Mouse (Mus musculus) embryonic facial prominence, embryonic 10.5 days (tissue): Measurements from ENCODE around the gene Lpar1. TPM values are rescaled to one million over a fixed set of nuclear protein-coding genes. Genes with fewer than 3 reads are reported as not detected.

ENCODE experiments used
- DNase-seq: peaks from one replicate; pipeline ENCODE4 v3.0.0-alpha.2; 2017; ENCODE audit warnings: low spot score
- H3K27ac ChIP-seq: fragments of 300-500 bp; sonication (generic); replicated peaks from 2 replicates; pipeline ENCODE4 v1.5.1; 2016; ENCODE audit warnings: mild to moderate bottlenecking
- H3K27me3 ChIP-seq: fragments of 300-500 bp; sonication (generic); replicated peaks from 2 replicates; pipeline ENCODE4 v1.6.1; 2016; ENCODE audit warnings: low read depth, mild to moderate bottlenecking; ENCODE audit not compliant: poor library complexity, severe bottlenecking
- H3K36me3 ChIP-seq: fragments of 300-500 bp; sonication (generic); replicated peaks from 2 replicates; pipeline ENCODE4 v1.6.1; 2016; ENCODE audit warnings: mild to moderate bottlenecking, moderate library complexity
- H3K4me1 ChIP-seq: fragments of 300-500 bp; sonication (generic); 2 replicates; pipeline ENCODE4 v1.6.1; 2016
- H3K4me3 ChIP-seq: fragments of 300-500 bp; sonication (generic); 2 replicates; pipeline ENCODE4 v1.5.1; 2016; ENCODE audit warnings: mild to moderate bottlenecking, moderate library complexity
- H3K9me3 ChIP-seq: fragments of 300-500 bp; sonication (generic); 2 replicates; pipeline ENCODE4 v1.6.1; 2016; ENCODE audit warnings: mild to moderate bottlenecking
- WGBS: fragments of 180-500 bp; shearing (Covaris S2); methylation state at CpG from one replicate; pipeline ENCODE4 v1.1.7; 2016; 5-methylcytosine and 5-hydroxymethylcytosine counted together
- polyA plus RNA-seq: library from polyadenylated mRNA; unstranded; fragments of >200 nt; fragmentation: Nextera tagmentation; extraction: Ambion mirVana; gene quantifications from 2 replicates; pipeline ENCODE4 v1.2.1, GENCODE M21; 2016

Gene Lpar1
- polyA plus RNA-seq, 1 experiment from 2014 or later = 155 TPM

DNA sequence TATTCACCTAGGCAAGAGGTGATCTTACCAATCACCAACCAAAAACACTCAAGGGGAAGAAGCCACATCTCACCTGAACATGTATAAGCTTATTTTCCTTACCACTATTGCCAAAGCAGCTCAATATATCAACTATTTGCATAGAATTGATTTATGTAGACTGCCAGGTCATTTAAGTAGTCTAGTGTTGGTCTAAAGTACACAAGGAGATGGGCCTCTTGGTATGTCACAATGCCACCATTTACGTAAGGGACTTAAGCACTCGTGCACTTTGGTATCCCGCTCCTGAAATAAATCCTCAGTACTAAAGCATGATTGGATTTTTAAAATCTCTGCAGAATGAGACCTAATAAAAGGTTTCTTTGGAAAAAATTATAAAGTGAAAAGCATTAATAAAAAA, 12.9 kb downstream of the Lpar1 start:
- no peak overlapping the region for H3K27ac ChIP-seq
- no peak for DNase-seq
- no peak overlapping the region for H3K4me3 ChIP-seq
- H3K36me3 ChIP-seq = peaks cover 88% of the 10 kb centered on the region
- no peaks in the 10 kb centered on the region for H3K27me3 ChIP-seq
- 0 out of 2 replicates have a peak, but pooled peaks cover 2% of the 10 kb centered on the region for H3K9me3 ChIP-seq
- peaks cover 35% of the 10 kb centered on the region for H3K4me1 ChIP-seq
- 96% methylated on average over 3 of the region's 3 CpGs for WGBS

DNA sequence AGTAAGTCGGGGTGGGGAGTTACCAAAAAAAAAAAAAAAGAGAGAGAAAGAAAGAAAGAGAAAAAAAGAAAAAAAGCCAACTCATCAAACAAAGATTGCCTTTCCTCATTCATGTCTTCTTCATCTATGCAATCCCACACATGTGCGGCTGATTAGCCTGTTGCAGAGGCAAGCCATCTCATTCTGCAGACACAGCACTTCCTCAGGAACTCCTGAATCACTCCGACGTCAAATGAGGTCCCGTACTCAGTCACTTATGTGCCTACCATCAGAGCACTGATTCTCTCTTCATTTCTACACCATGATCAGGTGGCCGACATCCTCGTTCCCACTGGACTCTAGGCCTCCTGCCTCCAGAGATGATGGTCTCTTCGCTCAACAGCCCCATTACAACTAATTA, 13.3 kb downstream of the Lpar1 start:
- H3K9me3 ChIP-seq = 0 out of 2 replicates have a peak, but pooled peaks cover 2% of the 10 kb centered on the region
- no peaks in the 10 kb centered on the region for H3K27me3 ChIP-seq
- H3K4me1 ChIP-seq = peaks cover 35% of the 10 kb centered on the region
- H3K36me3 ChIP-seq = peaks cover 86% of the 10 kb centered on the region
- H3K4me3 ChIP-seq = no peak overlapping the region
- no peak for DNase-seq
- no peak overlapping the region for H3K27ac ChIP-seq
- 76% methylated on average over 8 of the region's 8 CpGs for WGBS

GRCm38 (mm10) chr4:58538696-58539095, 15.0 kb downstream of the Lpar1 start:
- no peak for DNase-seq
- Histone ChIP-seq H3K36me3 (peaks cover 71% of the 10 kb centered on the region), H3K27ac (no peak overlapping the region), H3K9me3 (0 out of 2 replicates have a peak, but pooled peaks cover 2% of the 10 kb centered on the region), H3K27me3 (no peaks in the 10 kb centered on the region), H3K4me1 (peaks cover 37% of the 10 kb centered on the region), H3K4me3 (no peak overlapping the region)
- WGBS = 91% methylated on average over 3 of the region's 3 CpGs

DNA sequence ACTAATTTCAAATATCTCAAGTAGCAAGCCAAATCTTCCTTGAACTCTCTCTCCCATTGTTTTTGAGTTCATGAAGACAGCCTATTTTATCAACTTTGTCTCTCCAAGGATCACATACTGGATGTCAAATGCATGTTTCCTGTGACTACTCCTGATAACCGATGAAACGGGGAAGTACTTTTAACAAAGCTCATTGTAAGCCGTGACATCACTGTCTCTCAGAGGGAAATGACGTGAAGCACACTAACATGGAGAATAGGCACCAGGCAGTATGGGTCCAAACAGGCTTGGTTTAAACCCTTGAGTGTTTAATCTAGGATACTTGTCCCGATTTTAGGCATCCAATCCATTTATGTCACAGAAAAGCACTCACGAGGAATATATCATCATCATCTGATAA, 17.9 kb downstream of the Lpar1 start:
- Histone ChIP-seq H3K4me3 (no peak overlapping the region), H3K27ac (no peak overlapping the region)

GRCm38 (mm10) chr4:58534726-58535350, 18.9 kb downstream of the Lpar1 start:
- 84% methylated on average over 15 of the region's 15 CpGs for WGBS
- no peak for DNase-seq
- H3K27me3 ChIP-seq = no peaks in the 10 kb centered on the region
- peaks cover 37% of the 10 kb centered on the region for H3K36me3 ChIP-seq
- no peak overlapping the region for H3K27ac ChIP-seq
- no peak overlapping the region for H3K4me3 ChIP-seq
- peaks cover 64% of the 10 kb centered on the region for H3K4me1 ChIP-seq
- H3K9me3 ChIP-seq = 0 out of 2 replicates have a peak, but pooled peaks cover 2% of the 10 kb centered on the region

More for the DNA sequence above, 17.9 kb downstream of the Lpar1 start:
- Histone ChIP-seq H3K4me1 (peaks cover 60% of the 10 kb centered on the region), H3K36me3 (peaks cover 42% of the 10 kb centered on the region), H3K9me3 (0 out of 2 replicates have a peak, but pooled peaks cover 2% of the 10 kb centered on the region), H3K27me3 (no peaks in the 10 kb centered on the region)
- no peak for DNase-seq
- WGBS = 84% methylated on average over 6 of the region's 6 CpGs

DNA sequence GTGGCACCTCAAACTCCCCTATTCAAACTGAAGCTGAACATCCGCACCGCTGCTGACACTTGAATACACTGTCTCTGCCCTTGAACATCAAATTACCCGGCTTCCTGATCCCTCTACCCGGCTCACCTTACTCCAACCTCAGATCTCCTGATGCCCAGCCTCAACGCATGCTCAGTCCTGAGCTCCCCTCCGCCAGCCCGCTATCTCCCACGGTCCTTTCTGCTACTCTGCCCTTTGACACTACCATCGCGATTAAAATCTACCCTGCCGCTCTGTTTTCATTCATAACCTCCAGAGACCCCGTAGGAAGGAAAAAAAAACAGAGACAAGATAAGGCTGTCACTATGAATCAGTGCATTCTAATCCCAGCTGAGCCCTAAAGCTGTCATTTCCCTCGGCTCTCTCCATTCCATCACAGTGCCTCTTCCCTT, 19.5 kb downstream of the Lpar1 start:
- peak; percentile 42 for DNase-seq
- Histone ChIP-seq H3K36me3 (peaks cover 31% of the 10 kb centered on the region), H3K27me3 (no peaks in the 10 kb centered on the region), H3K4me3 (no peak overlapping the region), H3K4me1 (peaks cover 71% of the 10 kb centered on the region), H3K9me3 (0 out of 2 replicates have a peak, but pooled peaks cover 2% of the 10 kb centered on the region), H3K27ac (no peak overlapping the region)
- WGBS = 21% methylated on average over 13 of the region's 13 CpGs

- Histone ChIP-seq H3K9me3 (0 out of 2 replicates have a peak, but pooled peaks cover 2% of the 10 kb centered on the region), H3K4me1 (peaks cover 77% of the 10 kb centered on the region), H3K4me3 (no peak overlapping the region), H3K27ac (no peak overlapping the region), H3K36me3 (peaks cover 25% of the 10 kb centered on the region), H3K27me3 (no peaks in the 10 kb centered on the region)
- no peak for DNase-seq
- WGBS = 27% methylated on average over 3 of the region's 3 CpGs
Measured at GRCm38 (mm10) chr4:58533519-58533918, 20.2 kb downstream of the Lpar1 start.

- peaks cover 79% of the 10 kb centered on the region for H3K4me1 ChIP-seq
- no peak for DNase-seq
- H3K27me3 ChIP-seq = no peaks in the 10 kb centered on the region
- no peak overlapping the region for H3K27ac ChIP-seq
- peaks cover 13% of the 10 kb centered on the region for H3K36me3 ChIP-seq
- 68% methylated on average over 3 of the region's 3 CpGs for WGBS
- no peak overlapping the region for H3K4me3 ChIP-seq
- 0 out of 2 replicates have a peak, but pooled peaks cover under 1% of the 10 kb centered on the region for H3K9me3 ChIP-seq
Measured at GRCm38 (mm10) chr4:58532326-58532725, 21.4 kb downstream of the Lpar1 start.

DNA sequence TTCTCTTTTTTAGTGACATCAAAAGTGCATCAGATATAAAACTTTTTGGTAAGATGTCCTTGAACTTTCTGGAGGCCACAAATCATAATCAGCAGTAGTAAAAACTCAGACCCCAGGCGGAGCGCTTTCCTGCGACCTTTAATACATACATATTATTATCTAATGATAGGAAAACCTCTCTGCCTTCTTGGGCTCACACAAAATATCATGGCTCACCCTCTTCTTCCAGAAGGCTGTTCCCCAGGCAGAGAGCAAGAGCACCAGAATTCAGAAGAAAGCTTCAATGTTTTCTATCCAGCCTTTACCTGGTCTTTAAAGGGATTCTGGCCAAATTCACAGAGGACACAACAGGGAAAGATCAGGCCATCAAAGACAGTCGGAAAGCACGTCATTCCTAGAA, 23.0 kb downstream of the Lpar1 start:
- Histone ChIP-seq H3K36me3 (peaks cover 4% of the 10 kb centered on the region; the same call in 1 of the 2 replicates), H3K27me3 (no peaks in the 10 kb centered on the region), H3K4me3 (no peak overlapping the region), H3K9me3 (no peaks in the 10 kb centered on the region), H3K4me1 (peaks cover 70% of the 10 kb centered on the region), H3K27ac (no peak overlapping the region)
- DNase-seq = no peak
- WGBS = 70% methylated on average over 5 of the region's 5 CpGs

- DNase-seq = peak; percentile 59
- no peaks in the 10 kb centered on the region for H3K9me3 ChIP-seq
- H3K4me1 ChIP-seq = peaks cover 65% of the 10 kb centered on the region
- H3K4me3 ChIP-seq = no peak overlapping the region
- 23% methylated on average over 3 of the region's 3 CpGs for WGBS
- no peak overlapping the region for H3K27ac ChIP-seq
- H3K36me3 ChIP-seq = peaks cover 1% of the 10 kb centered on the region; the same call in 1 of the 2 replicates
- H3K27me3 ChIP-seq = no peaks in the 10 kb centered on the region
Measured at GRCm38 (mm10) chr4:58530279-58530678, 23.4 kb downstream of the Lpar1 start.

DNA sequence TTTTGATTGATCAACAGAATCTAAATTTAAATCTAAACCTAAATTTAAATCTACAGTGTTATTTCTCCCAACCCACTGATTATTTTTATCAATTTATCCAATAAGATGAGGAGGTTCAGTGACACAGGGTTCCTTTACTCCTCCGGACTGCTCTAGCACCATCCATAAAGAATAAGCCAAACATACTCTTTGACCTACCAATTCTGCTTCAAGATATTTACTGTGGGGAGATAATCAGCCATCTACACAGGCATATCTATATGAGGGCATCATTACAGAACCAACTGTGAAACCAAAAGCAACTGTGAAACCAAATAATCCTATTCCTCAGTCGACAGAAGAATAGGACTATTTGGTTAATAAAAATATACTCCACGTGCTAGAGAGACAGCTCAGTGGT, 25.8 kb downstream of the Lpar1 start:
- Histone ChIP-seq H3K36me3 (peaks cover 12% of the 10 kb centered on the region), H3K4me3 (no peak overlapping the region), H3K27me3 (no peaks in the 10 kb centered on the region), H3K9me3 (no peaks in the 10 kb centered on the region), H3K4me1 (peaks cover 50% of the 10 kb centered on the region), H3K27ac (no peak overlapping the region)
- no peak for DNase-seq
- 96% methylated on average over 3 of the region's 3 CpGs for WGBS

GRCm38 (mm10) chr4:58521137-58521536, 32.6 kb downstream of the Lpar1 start:
- WGBS = 47% methylated on average over 8 of the region's 8 CpGs
- no peak overlapping the region for H3K4me3 ChIP-seq
- peak; percentile 41 for DNase-seq
- H3K9me3 ChIP-seq = no peaks in the 10 kb centered on the region
- peaks cover 67% of the 10 kb centered on the region for H3K4me1 ChIP-seq
- H3K36me3 ChIP-seq = peaks cover 24% of the 10 kb centered on the region
- no peak overlapping the region for H3K27ac ChIP-seq
- H3K27me3 ChIP-seq = no peaks in the 10 kb centered on the region

- H3K36me3 ChIP-seq = peaks cover 26% of the 10 kb centered on the region
- no peak for DNase-seq
- H3K9me3 ChIP-seq = no peaks in the 10 kb centered on the region
- H3K27ac ChIP-seq = no peak overlapping the region
- H3K4me3 ChIP-seq = no peak overlapping the region
- 73% methylated on average over 5 of the region's 5 CpGs for WGBS
- no peaks in the 10 kb centered on the region for H3K27me3 ChIP-seq
- peaks cover 67% of the 10 kb centered on the region for H3K4me1 ChIP-seq
Measured at GRCm38 (mm10) chr4:58520531-58520930, 33.2 kb downstream of the Lpar1 start.
